Mouse (Mus musculus) c-Kit-positive CD71-negative TER-119-negative erythroid progenitor cells, embryonic 14.5 days (primary cell): ENCODE data around the gene A530032D15Rik.
"Not testable (repeated sequence)": the region's sequence is repeated elsewhere in the genome, so short reads cannot be mapped to it uniquely, and the experiment has no call there.

Experiments used
- DNase-seq: peaks from one replicate; pipeline ENCODE4 v3.0.0-alpha.2; 2013; ENCODE audit warnings: low read depth

Gene A530032D15Rik

GRCm38 (mm10) chr1:85109753-85110152 is at the start of gene A530032D15Rik:
TSS of gene A530032D15Rik (minus strand) at chr1:85109853.
- not testable (repeated sequence) for DNase-seq

GRCm38 (mm10) chr1:85155151-85155550 is 45.5 kb upstream of the A530032D15Rik start:
- not testable (repeated sequence) for DNase-seq

- not testable (repeated sequence) for DNase-seq
These were observed 24.0 kb upstream of the A530032D15Rik start for GRCm38 (mm10) chr1:85133671-85134070.

- not testable (repeated sequence) for DNase-seq
These were observed 12.2 kb upstream of the A530032D15Rik start for GRCm38 (mm10) chr1:85121841-85122240.

GRCm38 (mm10) chr1:85118341-85118740 is 8.7 kb upstream of the A530032D15Rik start:
- DNase-seq: not testable (repeated sequence)

GRCm38 (mm10) chr1:85117537-85117936 is 7.9 kb upstream of the A530032D15Rik start:
- DNase-seq: not testable (repeated sequence)

GRCm38 (mm10) chr1:85114666-85115402 is 5.2 kb upstream of the A530032D15Rik start:
- not testable (repeated sequence) for DNase-seq

GRCm38 (mm10) chr1:85114078-85114477 is 4.4 kb upstream of the A530032D15Rik start:
- not testable (repeated sequence) for DNase-seq

- not testable (repeated sequence) for DNase-seq
These were observed 3.2 kb upstream of the A530032D15Rik start for GRCm38 (mm10) chr1:85112889-85113288.

GRCm38 (mm10) chr1:85112266-85112665 is 2.6 kb upstream of the A530032D15Rik start:
- not testable (repeated sequence) for DNase-seq

- DNase-seq: not testable (repeated sequence)
These were observed 1.9 kb upstream of the A530032D15Rik start for GRCm38 (mm10) chr1:85111572-85111971.

GRCm38 (mm10) chr1:85110876-85111275 is 1.2 kb upstream of the A530032D15Rik start:
- DNase-seq: not testable (repeated sequence)

- not testable (repeated sequence) for DNase-seq
These were observed 3.6 kb downstream of the A530032D15Rik start for GRCm38 (mm10) chr1:85106013-85106412.

GRCm38 (mm10) chr1:85105336-85105735 is 4.3 kb downstream of the A530032D15Rik start:
- not testable (repeated sequence) for DNase-seq

GRCm38 (mm10) chr1:85101754-85102153 is 7.9 kb downstream of the A530032D15Rik start:
- DNase-seq: not testable (repeated sequence)

- DNase-seq: not testable (repeated sequence)
These were observed 9.8 kb downstream of the A530032D15Rik start, which contains the start of gene Gm10553 for GRCm38 (mm10) chr1:85099864-85100263. TSS of gene Gm10553 (plus strand) at chr1:85100164.

GRCm38 (mm10) chr1:85099081-85099480 is 10.6 kb downstream of the A530032D15Rik start:
- not testable (repeated sequence) for DNase-seq

- not testable (repeated sequence) for DNase-seq
These were observed 16.6 kb downstream of the A530032D15Rik start for GRCm38 (mm10) chr1:85093011-85093572.

GRCm38 (mm10) chr1:85092169-85092568 is 17.5 kb downstream of the A530032D15Rik start:
- DNase-seq: not testable (repeated sequence)

GRCm38 (mm10) chr1:85086211-85086610 is 23.4 kb downstream of the A530032D15Rik start:
- DNase-seq: not testable (repeated sequence)

- not testable (repeated sequence) for DNase-seq
These were observed 24.9 kb downstream of the A530032D15Rik start for GRCm38 (mm10) chr1:85084803-85085202.

GRCm38 (mm10) chr1:85073099-85073498 is 36.6 kb downstream of the A530032D15Rik start:
- not testable (repeated sequence) for DNase-seq

GRCm38 (mm10) chr1:85071690-85072089 is 38.0 kb downstream of the A530032D15Rik start:
- DNase-seq: not testable (repeated sequence)
